Mouse (Mus musculus): ENCODE measurements around the gene Moap1.

The Moap1 gene

GRCm38 (mm10) chr12:102743589-102744574, at the start of gene Moap1, which contains the start of gene Tmem251:
Moap1 (minus strand) TSS chr12:102743661.
Tmem251 (plus strand) TSS chr12:102743762.
- CTCF ChIA-PET: interaction anchor here in 3 of 4 experiments (0.6 to 1.7 kb wide), 17 partner anchors 8 to 275 kb away, joined by 3 to 7 read pairs (median 3); partner anchors contain the start of genes Itpk1 (in 2 of the 3), Gm28051 (in 1 of the 3), Golga5 (in 1 of the 3) and Gon7 (in 1 of the 3)
- POLR2A ChIA-PET: interaction anchor here (0.5 to 4.1 kb wide), 78 partner anchors 8 to 828 kb away, joined by 3 to 60 read pairs (median 4); partner anchors contain the start of genes Gm20604 (in 3 of the 4), Gm28051 (in 3 of the 4), Gon7 (in 3 of the 4) and Ubr7 (in 3 of the 4)

DNA sequence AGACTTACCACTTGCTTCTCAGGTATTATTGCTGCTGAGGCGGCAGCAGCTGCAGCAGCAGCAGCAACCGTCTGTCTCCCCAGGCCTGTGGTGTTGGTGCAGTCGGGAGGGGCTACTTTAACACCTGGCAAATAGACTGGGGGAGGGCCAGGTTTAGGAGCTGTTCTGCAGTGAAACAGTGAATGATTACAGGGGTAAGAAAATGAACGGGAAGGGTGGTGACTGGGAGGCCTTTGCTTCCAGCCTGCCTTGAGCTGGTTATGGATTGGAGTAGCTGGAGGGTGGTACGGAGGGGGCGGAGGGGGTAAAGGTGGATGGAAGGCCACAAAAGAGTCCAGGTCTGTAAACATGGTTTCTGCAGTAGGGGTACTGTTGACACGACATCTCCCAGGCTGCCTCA, 44.5 kb upstream of the Moap1 start:
- CTCF ChIA-PET: interaction anchor here in 3 of 4 experiments (0.5 to 0.6 kb wide), 3 partner anchors 40 to 518 kb away, joined by 3 to 5 read pairs (median 4); no protein-coding TSS in a partner anchor
- POLR2A ChIA-PET: interaction anchor here in 3 of 4 experiments (0.6 to 1.3 kb wide), 3 partner anchors 8 to 27 kb away, joined by 3 to 5 read pairs (median 3); no protein-coding TSS in a partner anchor

DNA sequence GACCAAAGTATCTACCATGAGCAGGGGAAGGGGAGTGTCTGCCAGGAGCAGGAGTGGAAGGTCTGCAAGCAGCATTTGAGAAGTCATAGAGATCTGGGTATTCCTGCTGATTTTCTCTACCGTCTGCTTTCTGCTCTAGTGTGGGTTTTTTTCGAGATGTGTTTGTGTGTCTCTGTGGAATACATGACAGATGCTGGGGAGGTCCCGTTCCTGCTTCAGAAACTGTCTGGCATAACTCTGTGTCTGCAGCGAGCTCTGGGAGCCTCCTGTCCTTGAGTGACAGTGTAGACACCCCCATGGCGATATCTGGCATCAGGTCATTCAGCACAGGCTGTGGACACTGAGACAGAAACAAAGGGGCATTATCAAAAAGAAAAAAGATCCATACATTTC, 42.1 kb upstream of the Moap1 start:
- CTCF ChIA-PET: no interaction called here
- POLR2A ChIA-PET: no interaction called here

DNA sequence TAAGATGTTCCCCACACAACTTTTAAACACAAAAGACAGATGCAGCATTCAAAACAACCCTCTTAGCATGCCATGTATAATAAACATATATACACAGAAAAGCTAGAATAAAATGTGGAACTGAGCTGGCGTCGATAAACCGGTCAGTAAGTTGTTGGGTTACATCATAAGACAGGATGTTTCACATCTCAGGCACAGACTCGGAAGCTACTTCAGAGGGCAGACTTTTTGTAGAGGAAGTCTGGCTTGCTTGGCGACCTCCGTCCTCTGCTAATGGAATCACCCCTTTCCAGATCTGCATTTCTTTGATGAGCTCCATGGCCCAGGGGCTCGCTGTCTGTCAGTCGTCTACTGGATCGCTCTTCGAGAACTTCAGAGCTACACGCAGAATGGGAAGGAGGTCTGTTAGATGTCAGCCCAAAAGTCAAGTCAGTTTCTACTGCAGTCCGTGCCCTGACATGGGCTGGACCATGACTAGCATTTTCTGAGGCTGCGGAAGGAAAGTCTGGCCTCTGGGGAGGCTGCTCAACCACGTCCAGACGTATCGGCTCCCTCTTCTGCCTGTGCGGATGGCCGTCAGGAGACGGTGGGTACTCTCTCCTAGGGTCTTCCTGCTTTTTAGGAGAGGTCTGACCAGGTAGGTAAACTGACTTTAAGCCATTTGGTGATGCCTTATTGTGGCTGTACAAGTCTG, 41.6 kb upstream of the Moap1 start:
- POLR2A ChIA-PET: interaction anchor here in 2 of 4 experiments (0.7 to 1.1 kb wide), 2 partner anchors 8 to 42 kb away, joined by 3 read pairs; partner anchors contain the start of genes Moap1 (in 1 of the 2) and Tmem251 (in 1 of the 2)

DNA sequence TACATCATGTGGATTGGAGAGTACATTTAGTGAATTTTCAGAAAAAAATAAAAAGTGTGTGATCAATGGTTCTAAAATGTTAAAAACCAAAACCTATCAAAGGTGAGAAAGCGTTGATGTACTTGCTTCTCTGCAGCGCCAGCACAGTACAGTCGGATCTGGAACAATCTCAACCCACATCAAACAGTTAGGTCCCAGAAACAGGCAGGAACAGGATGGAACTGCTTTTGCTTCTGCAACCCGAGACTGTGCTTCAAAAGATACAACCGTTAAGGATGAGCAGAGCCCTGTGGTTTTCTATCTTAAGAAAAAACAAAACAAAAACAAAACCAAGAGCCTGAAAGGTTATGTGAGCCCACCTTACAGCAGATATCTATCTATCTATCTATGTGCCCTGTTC, 39.4 kb upstream of the Moap1 start:
- ChIA-PET CTCF (interaction anchor here in 2 of 4 experiments (0.5 to 0.6 kb wide), 2 partner anchors 199 to 1277 kb away, joined by 3 read pairs; no protein-coding TSS in a partner anchor), POLR2A (interaction anchor here in 1 of 4 experiments (1.0 to 1.1 kb wide), 2 partner anchors 12 to 36 kb away, joined by 3 read pairs; no protein-coding TSS in a partner anchor)

More for the DNA sequence above, 41.6 kb upstream of the Moap1 start:
- CTCF ChIA-PET: no interaction called here

DNA sequence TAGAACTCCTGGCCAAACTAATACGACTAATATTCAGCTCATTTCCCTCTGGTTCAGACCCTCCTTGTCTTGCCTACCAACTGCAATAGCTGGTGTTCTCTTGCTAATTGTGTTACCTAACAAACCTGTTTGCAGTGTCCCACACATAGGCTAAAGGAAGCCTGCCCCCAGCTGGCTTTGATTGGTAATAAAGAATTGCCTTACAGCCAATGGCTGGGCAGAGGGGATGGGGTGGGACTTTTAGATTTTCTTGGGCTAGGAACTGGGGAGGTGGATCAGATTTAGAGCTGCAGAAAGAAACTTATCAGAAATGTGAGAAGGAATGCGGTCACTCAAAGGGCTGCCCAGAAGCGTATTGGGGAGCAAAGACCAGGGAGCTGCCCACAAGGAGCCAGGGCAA, 36.0 kb upstream of the Moap1 start:
- ChIA-PET CTCF (interaction anchor here in 3 of 4 experiments (0.5 to 1.4 kb wide), 9 partner anchors 9 to 280 kb away, joined by 3 to 5 read pairs (median 4); partner anchors contain the start of gene Gm28051 (in 1 of the 3)), POLR2A (interaction anchor here in 3 of 4 experiments (0.5 to 2.7 kb wide), 17 partner anchors 8 to 820 kb away, joined by 3 to 17 read pairs (median 4); partner anchors contain the start of genes Gm28051 (in 2 of the 3), Gon7 (in 2 of the 3), Ubr7 (in 2 of the 3) and Moap1 (in 1 of the 3))

GRCm38 (mm10) chr12:102778151-102778550, 34.7 kb upstream of the Moap1 start:
- ChIA-PET POLR2A (interaction anchor here in 2 of 4 experiments (1.2 to 2.7 kb wide), 5 partner anchors 13 to 35 kb away, joined by 3 to 17 read pairs (median 9); partner anchors contain the start of genes Moap1 (in 1 of the 2) and Tmem251 (in 1 of the 2)), CTCF (interaction anchor here in 2 of 4 experiments (1.1 to 1.3 kb wide), 2 partner anchors 8 kb away, joined by 5 read pairs; no protein-coding TSS in a partner anchor)

GRCm38 (mm10) chr12:102776035-102776434, 32.6 kb upstream of the Moap1 start:
- CTCF ChIA-PET: no interaction called here
- POLR2A ChIA-PET: interaction anchor here in 3 of 4 experiments (0.9 to 1.4 kb wide), 9 partner anchors 9 to 32 kb away, joined by 3 to 6 read pairs (median 4); partner anchors contain the start of genes Gm20604 (in 1 of the 3), Gon7 (in 1 of the 3), Moap1 (in 1 of the 3) and Tmem251 (in 1 of the 3)

DNA sequence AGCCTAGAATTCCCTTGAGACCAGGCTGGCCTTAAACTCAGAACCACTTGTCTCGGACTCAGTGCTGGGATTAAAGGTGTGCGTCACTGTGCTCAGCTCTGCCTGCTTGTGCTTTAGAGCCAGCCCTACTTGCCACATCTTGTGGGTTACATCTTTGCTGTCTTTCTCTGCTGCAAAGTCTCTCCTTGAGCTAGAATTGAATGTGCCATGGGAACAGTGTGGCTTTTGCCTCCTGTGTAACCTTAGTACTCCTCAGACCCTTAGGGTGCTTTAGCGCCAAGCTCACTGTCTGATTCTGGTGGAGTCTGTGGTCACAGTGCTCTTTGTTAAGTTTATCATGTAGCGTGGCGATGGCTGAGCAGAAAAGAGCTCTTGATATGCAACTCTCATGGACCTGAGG, 29.2 kb upstream of the Moap1 start:
- CTCF ChIA-PET: no interaction called here
- POLR2A ChIA-PET: interaction anchor here in 2 of 4 experiments (0.6 to 2.3 kb wide), 3 partner anchors 10 to 23 kb away, joined by 3 to 13 read pairs (median 3); no protein-coding TSS in a partner anchor

DNA sequence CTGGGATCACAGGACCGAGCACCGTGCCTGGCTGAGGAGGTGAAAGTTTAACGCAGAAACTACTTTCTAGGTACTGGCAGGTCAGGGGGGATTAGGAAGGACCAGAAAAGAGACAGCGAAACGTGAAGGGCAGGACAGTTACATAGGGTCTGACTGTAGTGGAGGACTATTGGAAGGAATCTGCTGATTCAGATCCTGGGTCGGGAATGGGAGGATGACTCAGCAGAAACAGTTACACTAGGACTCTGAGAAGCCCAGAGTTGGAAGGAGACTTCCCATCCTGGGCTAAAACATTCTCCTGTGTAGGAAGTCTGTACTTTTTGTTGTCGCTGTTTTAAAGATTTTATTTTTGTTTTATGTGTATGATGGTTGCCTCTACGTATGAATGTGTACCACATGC, 28.1 kb upstream of the Moap1 start:
- ChIA-PET POLR2A (interaction anchor here in 2 of 4 experiments (1.3 to 6.0 kb wide), 6 partner anchors 8 to 45 kb away, joined by 3 to 49 read pairs (median 6); partner anchors contain the start of genes Gm20604 (in 2 of the 2), Gm28051 (in 2 of the 2), Gon7 (in 2 of the 2) and Ubr7 (in 2 of the 2)), CTCF (no interaction called here)

DNA sequence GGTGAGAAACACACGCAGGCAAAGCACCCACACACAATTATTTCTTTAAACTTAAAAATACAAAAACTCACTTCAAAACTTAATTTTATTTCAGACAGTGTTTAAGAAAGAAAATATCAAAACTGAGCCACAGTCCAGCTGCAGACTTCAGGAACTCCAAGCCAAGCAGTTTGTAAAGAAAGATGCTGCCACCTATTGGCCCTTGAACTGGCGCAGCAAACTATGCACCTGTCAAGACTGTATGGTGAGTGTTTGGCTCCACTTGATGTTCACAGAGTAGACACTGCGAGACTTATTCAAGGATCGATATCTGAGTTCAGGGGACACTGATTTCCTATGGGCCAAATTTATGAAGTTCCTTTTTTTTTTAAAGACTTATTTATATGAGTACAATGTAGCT, 25.5 kb upstream of the Moap1 start:
- ChIA-PET POLR2A (interaction anchor here in 2 of 4 experiments (0.5 to 6.0 kb wide), 12 partner anchors 10 to 220 kb away, joined by 3 to 49 read pairs (median 4); partner anchors contain the start of genes Gm28051 (in 2 of the 2), Gon7 (in 2 of the 2), Ubr7 (in 2 of the 2) and Gm20604 (in 1 of the 2)), CTCF (interaction anchor here in 2 of 4 experiments (0.7 to 1.5 kb wide), 7 partner anchors 9 to 270 kb away, joined by 3 to 5 read pairs (median 4); partner anchors contain the start of genes Gm28051 (in 1 of the 2), Gon7 (in 1 of the 2), Moap1 (in 1 of the 2) and Tmem251 (in 1 of the 2))

DNA sequence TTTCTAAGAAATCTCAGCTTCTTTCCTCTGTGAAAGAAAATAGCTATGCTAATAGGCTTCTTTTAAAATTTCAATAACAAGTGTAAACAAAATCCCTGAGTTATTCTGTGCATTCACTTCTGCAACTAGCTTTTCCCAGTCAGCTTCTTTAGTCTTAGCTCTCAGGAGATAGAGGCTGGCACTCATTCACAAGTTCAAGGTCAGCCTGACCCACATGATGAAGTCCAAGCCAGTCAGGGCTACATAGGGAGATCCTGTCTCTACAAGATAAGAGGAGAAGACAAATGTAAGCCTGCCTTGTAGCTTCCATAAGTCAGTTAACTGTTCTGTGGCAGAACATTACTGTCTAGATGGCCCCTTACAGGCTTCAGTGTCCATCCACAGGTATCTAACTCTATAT, 20.2 kb upstream of the Moap1 start:
- ChIA-PET POLR2A (interaction anchor here in 3 of 4 experiments (1.3 to 3.5 kb wide), 6 partner anchors 10 to 23 kb away, joined by 3 to 17 read pairs (median 7); partner anchors contain the start of genes Moap1 (in 1 of the 3) and Tmem251 (in 1 of the 3)), CTCF (interaction anchor here in 2 of 4 experiments (0.6 kb wide), 2 partner anchors 33 to 327 kb away, joined by 3 read pairs; no protein-coding TSS in a partner anchor)

DNA sequence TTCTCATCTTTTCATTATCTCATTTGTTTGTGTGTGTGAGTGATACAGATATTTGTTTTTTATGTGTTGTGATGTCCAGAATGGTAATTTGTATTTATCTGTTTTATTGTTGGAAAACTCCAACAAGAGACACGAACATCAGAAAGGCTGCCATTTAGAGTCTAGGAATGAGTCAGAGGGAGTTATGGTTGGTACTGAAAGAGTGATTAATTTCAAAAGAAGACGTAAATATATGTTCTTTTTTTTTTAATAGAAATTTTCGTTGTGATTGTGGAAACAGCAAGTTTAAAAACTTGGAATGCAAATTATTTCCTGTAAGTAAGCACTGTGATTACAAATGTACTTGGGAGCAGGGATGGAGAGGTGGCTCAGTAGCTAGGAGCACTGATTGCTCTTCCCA, 18.2 kb upstream of the Moap1 start:
- ChIA-PET POLR2A (interaction anchor here in 3 of 4 experiments (0.7 to 3.5 kb wide), 10 partner anchors 12 to 1686 kb away, joined by 3 to 17 read pairs (median 4); partner anchors contain the start of genes Moap1 (in 1 of the 3) and Tmem251 (in 1 of the 3)), CTCF (interaction anchor here in 2 of 4 experiments (0.5 to 0.6 kb wide), 2 partner anchors 22 to 734 kb away, joined by 3 to 4 read pairs; no protein-coding TSS in a partner anchor)

- ChIA-PET POLR2A (interaction anchor here in 3 of 4 experiments (0.7 to 5.5 kb wide), 21 partner anchors 8 to 54 kb away, joined by 3 to 52 read pairs (median 5); partner anchors contain the start of genes Moap1 (in 3 of the 3), Tmem251 (in 3 of the 3) and Itpk1 (in 1 of the 3)), CTCF (interaction anchor here in 1 of 4 experiments (0.6 kb wide), 1 partner anchor 1659 kb away, joined by 10 read pairs; no protein-coding TSS in a partner anchor)
Measured at GRCm38 (mm10) chr12:102758936-102759335, 15.5 kb upstream of the Moap1 start.

- ChIA-PET CTCF (interaction anchor here in 2 of 4 experiments (0.6 to 1.9 kb wide), 2 partner anchors 11 to 1660 kb away, joined by 5 to 10 read pairs; no protein-coding TSS in a partner anchor), POLR2A (interaction anchor here in 3 of 4 experiments (0.7 to 5.5 kb wide), 25 partner anchors 7 to 223 kb away, joined by 3 to 52 read pairs (median 5); partner anchors contain the start of genes Moap1 (in 3 of the 3), Tmem251 (in 3 of the 3) and Itpk1 (in 2 of the 3))
Measured at GRCm38 (mm10) chr12:102758403-102758756, 14.9 kb upstream of the Moap1 start, which contains the start of gene Gm20604. Gm20604 (minus strand) TSS chr12:102758672.

All from embryonic stem cell, embryonic (primary cell).